Mouse (Mus musculus) heart, embryonic 15.5 days (tissue): ENCODE data around the gene Atp6v0d1. TPM values are rescaled to one million over a fixed set of nuclear protein-coding genes. Genes with fewer than 3 reads are reported as not detected.

ENCODE experiments used
- ATAC-seq: fragments of 200-750 bp; cut with Nextera tagmentation; replicated peaks from 2 replicates; pipeline ENCODE4 v1.8.0; 2017; ENCODE audit warnings: low read depth, moderate TSS enrichment; ENCODE audit not compliant: insufficient number of reproducible peaks, insufficient read depth, low FRiP score
- H3K27ac ChIP-seq: fragments of 300-500 bp; sonication (generic); 2 replicates; pipeline ENCODE4 v1.5.1; 2015; ENCODE audit warnings: mild to moderate bottlenecking, inconsistent platforms
- H3K27me3 ChIP-seq: fragments of 300-500 bp; sonication (generic); 2 replicates; pipeline ENCODE4 v1.6.1; 2015; ENCODE audit warnings: inconsistent platforms
- H3K36me3 ChIP-seq: fragments of 300-500 bp; sonication (generic); 2 replicates; pipeline ENCODE4 v1.6.1; 2015; ENCODE audit warnings: mild to moderate bottlenecking, inconsistent platforms
- H3K4me1 ChIP-seq: fragments of 300-500 bp; sonication (generic); replicated peaks from 2 replicates; pipeline ENCODE4 v1.6.1; 2015; ENCODE audit warnings: inconsistent platforms
- H3K4me2 ChIP-seq: fragments of 300-500 bp; sonication (generic); 2 replicates; pipeline ENCODE4 v1.6.1; 2015; ENCODE audit warnings: inconsistent platforms, mild to moderate bottlenecking, moderate library complexity
- H3K4me3 ChIP-seq: fragments of 300-500 bp; sonication (generic); 2 replicates; pipeline ENCODE4 v1.5.1; 2015; ENCODE audit warnings: mild to moderate bottlenecking, inconsistent platforms
- H3K9ac ChIP-seq: fragments of 300-500 bp; sonication (generic); 2 replicates; pipeline ENCODE4 v1.6.1; 2015; ENCODE audit warnings: mild to moderate bottlenecking, inconsistent platforms
- H3K9me3 ChIP-seq: fragments of 300-500 bp; sonication (generic); replicated peaks from 2 replicates; pipeline ENCODE4 v1.6.1; 2016; ENCODE audit warnings: inconsistent platforms
- WGBS: fragments of 180-500 bp; shearing (Covaris S2); methylation state at CpG from one replicate; pipeline ENCODE4 v1.1.7; 2015; ENCODE audit warnings: mixed read lengths; 5-methylcytosine and 5-hydroxymethylcytosine counted together
- polyA plus RNA-seq: library from polyadenylated mRNA; unstranded; fragments of >200 nt; fragmentation: Nextera tagmentation; extraction: Ambion mirVana; gene quantifications from 2 replicates; pipeline ENCODE4 v1.2.1, GENCODE M21; 2015

Gene Atp6v0d1
- polyA plus RNA-seq, 1 experiment from 2014 or later = 50.0 TPM

GRCm38 (mm10) chr8:105550083-105550482 lies 15.8 kb downstream of the Atp6v0d1 start:
- Histone ChIP-seq H3K9me3 (no peaks in the 10 kb centered on the region), H3K4me3 (no peak overlapping the region), H3K9ac (no peak overlapping the region), H3K4me1 (peaks cover 19% of the 10 kb centered on the region), H3K27ac (no peak overlapping the region), H3K27me3 (no peaks in the 10 kb centered on the region), H3K4me2 (no peak overlapping the region), H3K36me3 (no peaks in the 10 kb centered on the region)
- WGBS = 85% methylated on average over 2 of the region's 2 CpGs
- no peak for ATAC-seq

- H3K36me3 ChIP-seq = no peaks in the 10 kb centered on the region
- 86% methylated on average over 1 of the region's 1 CpGs for WGBS
Observed at GRCm38 (mm10) chr8:105549506-105549905, 16.3 kb downstream of the Atp6v0d1 start.

GRCm38 (mm10) chr8:105546384-105547350 lies 19.2 kb downstream of the Atp6v0d1 start:
- Histone ChIP-seq H3K4me2 (no peak overlapping the region), H3K4me3 (no peak overlapping the region), H3K4me1 (peaks cover 35% of the 10 kb centered on the region), H3K9ac (no peak overlapping the region), H3K36me3 (peaks cover 2% of the 10 kb centered on the region; the same call in 1 of the 2 replicates), H3K27me3 (no peaks in the 10 kb centered on the region), H3K27ac (no peak overlapping the region), H3K9me3 (no peaks in the 10 kb centered on the region)
- 80% methylated on average over 6 of the region's 6 CpGs for WGBS
- no peak for ATAC-seq

More at GRCm38 (mm10) chr8:105549506-105549905, 16.3 kb downstream of the Atp6v0d1 start:
- H3K4me2 ChIP-seq = no peak overlapping the region
- no peak overlapping the region for H3K27ac ChIP-seq
- no peaks in the 10 kb centered on the region for H3K9me3 ChIP-seq
- no peaks in the 10 kb centered on the region for H3K27me3 ChIP-seq
- no peak overlapping the region for H3K9ac ChIP-seq
- no peak overlapping the region for H3K4me3 ChIP-seq
- peaks cover 25% of the 10 kb centered on the region for H3K4me1 ChIP-seq
- ATAC-seq = no peak

- Histone ChIP-seq H3K36me3 (peaks cover 2% of the 10 kb centered on the region; the same call in 1 of the 2 replicates), H3K27me3 (no peaks in the 10 kb centered on the region), H3K4me3 (no peak overlapping the region), H3K4me1 (peaks cover 35% of the 10 kb centered on the region), H3K4me2 (no peak overlapping the region), H3K9me3 (no peaks in the 10 kb centered on the region), H3K27ac (peak overlapping the region; percentile 45; the same call in 1 of the 2 replicates), H3K9ac (no peak overlapping the region)
- WGBS = 65% methylated on average over 3 of the region's 3 CpGs
- ATAC-seq = no peak
Observed at GRCm38 (mm10) chr8:105545249-105545648, 20.6 kb downstream of the Atp6v0d1 start.

- H3K27me3 ChIP-seq = no peaks in the 10 kb centered on the region
- peaks cover 2% of the 10 kb centered on the region; the same call in 1 of the 2 replicates for H3K36me3 ChIP-seq
- no peak for ATAC-seq
- WGBS = 28% methylated on average over 7 of the region's 7 CpGs
- peak overlapping the region; percentile 45; the same call in 1 of the 2 replicates for H3K27ac ChIP-seq
- H3K9me3 ChIP-seq = no peaks in the 10 kb centered on the region
- no peak overlapping the region for H3K4me3 ChIP-seq
- H3K9ac ChIP-seq = no peak overlapping the region
- H3K4me1 ChIP-seq = peaks cover 35% of the 10 kb centered on the region
- H3K4me2 ChIP-seq = no peak overlapping the region
Observed at GRCm38 (mm10) chr8:105544544-105545205, 21.2 kb downstream of the Atp6v0d1 start.

GRCm38 (mm10) chr8:105543703-105544102 lies 22.1 kb downstream of the Atp6v0d1 start:
- WGBS = 9% methylated on average over 1 of the region's 1 CpGs

GRCm38 (mm10) chr8:105542808-105543207 lies 23.0 kb downstream of the Atp6v0d1 start:
- no peak overlapping the region for H3K27ac ChIP-seq
- H3K27me3 ChIP-seq = no peaks in the 10 kb centered on the region
- peaks cover 18% of the 10 kb centered on the region; the same call in 1 of the 2 replicates for H3K36me3 ChIP-seq
- no peak for ATAC-seq
- no peak overlapping the region for H3K4me3 ChIP-seq
- 93% methylated on average over 2 of the region's 2 CpGs for WGBS
- H3K4me1 ChIP-seq = peaks cover 35% of the 10 kb centered on the region
- no peaks in the 10 kb centered on the region for H3K9me3 ChIP-seq
- no peak overlapping the region for H3K9ac ChIP-seq
- H3K4me2 ChIP-seq = no peak overlapping the region

More at GRCm38 (mm10) chr8:105543703-105544102, 22.1 kb downstream of the Atp6v0d1 start:
- no peak for ATAC-seq
- H3K4me3 ChIP-seq = no peak overlapping the region
- H3K36me3 ChIP-seq = peaks cover 9% of the 10 kb centered on the region; the same call in 1 of the 2 replicates
- H3K9me3 ChIP-seq = no peaks in the 10 kb centered on the region
- H3K27ac ChIP-seq = peak overlapping the region; percentile 48
- H3K4me2 ChIP-seq = no peak overlapping the region
- no peak overlapping the region for H3K9ac ChIP-seq
- H3K4me1 ChIP-seq = peaks cover 35% of the 10 kb centered on the region
- no peaks in the 10 kb centered on the region for H3K27me3 ChIP-seq

- no peak for ATAC-seq
- Histone ChIP-seq H3K36me3 (peaks cover 24% of the 10 kb centered on the region; the same call in 1 of the 2 replicates), H3K4me1 (peaks cover 35% of the 10 kb centered on the region), H3K9ac (no peak overlapping the region), H3K4me3 (no peak overlapping the region), H3K4me2 (no peak overlapping the region), H3K9me3 (no peaks in the 10 kb centered on the region), H3K27ac (no peak overlapping the region), H3K27me3 (no peaks in the 10 kb centered on the region)
- 87% methylated on average over 3 of the region's 3 CpGs for WGBS
Observed at GRCm38 (mm10) chr8:105542032-105542656, 23.7 kb downstream of the Atp6v0d1 start.

GRCm38 (mm10) chr8:105538940-105539339 lies 26.9 kb downstream of the Atp6v0d1 start:
- no peak for ATAC-seq
- H3K4me1 ChIP-seq = peaks cover 8% of the 10 kb centered on the region
- H3K36me3 ChIP-seq = peaks cover 34% of the 10 kb centered on the region; the same call in 1 of the 2 replicates
- H3K27me3 ChIP-seq = no peaks in the 10 kb centered on the region
- H3K4me3 ChIP-seq = no peak overlapping the region
- no peak overlapping the region for H3K4me2 ChIP-seq
- H3K9ac ChIP-seq = no peak overlapping the region
- no peaks in the 10 kb centered on the region for H3K9me3 ChIP-seq
- 88% methylated on average over 4 of the region's 4 CpGs for WGBS
- no peak overlapping the region for H3K27ac ChIP-seq

- H3K4me3 ChIP-seq = no peak overlapping the region
- H3K4me1 ChIP-seq = peaks cover 14% of the 10 kb centered on the region
- H3K36me3 ChIP-seq = peaks cover 34% of the 10 kb centered on the region; the same call in 1 of the 2 replicates
- no peak for ATAC-seq
- H3K9ac ChIP-seq = no peak overlapping the region
- H3K27me3 ChIP-seq = no peaks in the 10 kb centered on the region
- no peak overlapping the region for H3K27ac ChIP-seq
- WGBS = 88% methylated on average over 6 of the region's 6 CpGs
- no peaks in the 10 kb centered on the region for H3K9me3 ChIP-seq
- no peak overlapping the region for H3K4me2 ChIP-seq
Observed at GRCm38 (mm10) chr8:105537011-105537677, 28.7 kb downstream of the Atp6v0d1 start.
